Mouse (Mus musculus): ENCODE measurements around the gene Gm3336. TPM values are rescaled to one million over a fixed set of nuclear protein-coding genes. Genes with fewer than 3 reads are reported as not detected.

The Gm3336 gene
- polyA plus RNA-seq, 1 experiment, result 0.43 TPM

- 41% methylated on average over 9 of the region's 9 CpGs for WGBS
- TF ChIP-seq POLR2A (IDR thresholded peaks at IDR 0.05; ENCODE audit: borderline replicate concordance, extremely low read depth, low read depth, low read length) (no peak), CTCF (IDR thresholded peaks at IDR 0.05; ENCODE audit: insufficient read depth, low read length) (no peak)
- peak; percentile 12 for DNase-seq
- Histone ChIP-seq H3K4me1 (ENCODE audit: control insufficient read depth, insufficient read depth, low read length) (peaks cover 17% of the 10 kb centered on the region), H3K4me3 (replicated peaks; ENCODE audit: extremely low read depth, low read depth, low read length) (no peak overlapping the region)
These were observed 47.0 kb downstream of the Gm3336 start for GRCm38 (mm10) chr8:70765329-70765728.

GRCm38 (mm10) chr8:70765838-70766570 lies 47.7 kb downstream of the Gm3336 start:
- no peak for DNase-seq
- WGBS, result 2% methylated on average over 34 of the region's 34 CpGs
- H3K4me3 ChIP-seq (replicated peaks; ENCODE audit: extremely low read depth, low read depth, low read length), result peak overlapping the region; percentile 68
- peaks cover 17% of the 10 kb centered on the region for H3K4me1 ChIP-seq (ENCODE audit: control insufficient read depth, insufficient read depth, low read length)
- TF ChIP-seq CTCF (IDR thresholded peaks at IDR 0.05; ENCODE audit: insufficient read depth, low read length) (no peak), POLR2A (IDR thresholded peaks at IDR 0.05; ENCODE audit: borderline replicate concordance, extremely low read depth, low read depth, low read length) (peak; percentile 8; the same call in 1 of the 2 replicates)

- 13% methylated on average over 21 of the region's 21 CpGs for WGBS
- peak; percentile 87 for DNase-seq
- Histone ChIP-seq H3K4me1 (ENCODE audit: control insufficient read depth, insufficient read depth, low read length) (peaks cover 12% of the 10 kb centered on the region), H3K4me3 (replicated peaks; ENCODE audit: extremely low read depth, low read depth, low read length) (peak overlapping the region; percentile 68)
- peak; percentile 94 for TF ChIP-seq POLR2A (IDR thresholded peaks at IDR 0.05; ENCODE audit: borderline replicate concordance, extremely low read depth, low read depth, low read length)
- TF ChIP-seq CTCF (IDR thresholded peaks at IDR 0.05; ENCODE audit: insufficient read depth, low read length), result no peak
These were observed 48.5 kb downstream of the Gm3336 start for GRCm38 (mm10) chr8:70766571-70767440.

- 80% methylated on average over 6 of the region's 6 CpGs for WGBS
- TF ChIP-seq CTCF (IDR thresholded peaks at IDR 0.05; ENCODE audit: insufficient read depth, low read length), result no peak
- TF ChIP-seq POLR2A (IDR thresholded peaks at IDR 0.05; ENCODE audit: borderline replicate concordance, extremely low read depth, low read depth, low read length), result no peak
- no peak overlapping the region for H3K4me3 ChIP-seq (replicated peaks; ENCODE audit: extremely low read depth, low read depth, low read length)
These were observed 49.2 kb downstream of the Gm3336 start for GRCm38 (mm10) chr8:70767503-70767902.

GRCm38 (mm10) chr8:70768231-70768776 lies 50.0 kb downstream of the Gm3336 start:
- Histone ChIP-seq H3K4me1 (ENCODE audit: control insufficient read depth, insufficient read depth, low read length) (peaks cover 12% of the 10 kb centered on the region), H3K4me3 (replicated peaks; ENCODE audit: extremely low read depth, low read depth, low read length) (no peak overlapping the region)
- DNase-seq, result no peak
- 91% methylated on average over 32 of the region's 32 CpGs for WGBS
- TF ChIP-seq CTCF (IDR thresholded peaks at IDR 0.05; ENCODE audit: insufficient read depth, low read length), result no peak
- TF ChIP-seq POLR2A (IDR thresholded peaks at IDR 0.05; ENCODE audit: borderline replicate concordance, extremely low read depth, low read depth, low read length), result no peak

More at GRCm38 (mm10) chr8:70767503-70767902, 49.2 kb downstream of the Gm3336 start:
- DNase-seq, result no peak
- H3K4me1 ChIP-seq (ENCODE audit: control insufficient read depth, insufficient read depth, low read length), result peaks cover 12% of the 10 kb centered on the region

- TF ChIP-seq CTCF (IDR thresholded peaks at IDR 0.05; ENCODE audit: insufficient read depth, low read length) (no peak), POLR2A (IDR thresholded peaks at IDR 0.05; ENCODE audit: borderline replicate concordance, extremely low read depth, low read depth, low read length) (no peak)
- Histone ChIP-seq H3K4me3 (replicated peaks; ENCODE audit: extremely low read depth, low read depth, low read length) (no peak overlapping the region), H3K4me1 (ENCODE audit: control insufficient read depth, insufficient read depth, low read length) (peaks cover 13% of the 10 kb centered on the region)
- WGBS, result 79% methylated on average over 16 of the region's 16 CpGs
- no peak for DNase-seq
These were observed 50.6 kb downstream of the Gm3336 start for GRCm38 (mm10) chr8:70768956-70769355.

- peak; percentile 93 for DNase-seq
- 5% methylated on average over 26 of the region's 26 CpGs for WGBS
- H3K4me3 ChIP-seq (replicated peaks; ENCODE audit: extremely low read depth, low read depth, low read length), result no peak overlapping the region
- peaks cover 17% of the 10 kb centered on the region for H3K4me1 ChIP-seq (ENCODE audit: control insufficient read depth, insufficient read depth, low read length)
- peak; percentile 100 for TF ChIP-seq CTCF (IDR thresholded peaks at IDR 0.05; ENCODE audit: insufficient read depth, low read length)
- no peak for TF ChIP-seq POLR2A (IDR thresholded peaks at IDR 0.05; ENCODE audit: borderline replicate concordance, extremely low read depth, low read depth, low read length)
These were observed 51.0 kb downstream of the Gm3336 start for GRCm38 (mm10) chr8:70769359-70769758.

GRCm38 (mm10) chr8:70769858-70770257 lies 51.5 kb downstream of the Gm3336 start:
- H3K4me3 ChIP-seq (replicated peaks; ENCODE audit: extremely low read depth, low read depth, low read length), result no peak overlapping the region
- no peak for DNase-seq
- WGBS, result 79% methylated on average over 12 of the region's 12 CpGs
- TF ChIP-seq CTCF (IDR thresholded peaks at IDR 0.05; ENCODE audit: insufficient read depth, low read length) (no peak), POLR2A (IDR thresholded peaks at IDR 0.05; ENCODE audit: borderline replicate concordance, extremely low read depth, low read depth, low read length) (no peak)
- peaks cover 17% of the 10 kb centered on the region for H3K4me1 ChIP-seq (ENCODE audit: control insufficient read depth, insufficient read depth, low read length)

GRCm38 (mm10) chr8:70770748-70771147 lies 52.4 kb downstream of the Gm3336 start:
- TF ChIP-seq CTCF (IDR thresholded peaks at IDR 0.05; ENCODE audit: insufficient read depth, low read length) (no peak), POLR2A (IDR thresholded peaks at IDR 0.05; ENCODE audit: borderline replicate concordance, extremely low read depth, low read depth, low read length) (no peak)
- 93% methylated on average over 13 of the region's 13 CpGs for WGBS
- Histone ChIP-seq H3K4me1 (ENCODE audit: control insufficient read depth, insufficient read depth, low read length) (peaks cover 17% of the 10 kb centered on the region), H3K4me3 (replicated peaks; ENCODE audit: extremely low read depth, low read depth, low read length) (no peak overlapping the region)
- DNase-seq, result no peak

Data from lung, adult 2 months (tissue).